Mouse (Mus musculus): ENCODE data around the gene Rnf144b. TPM values are rescaled to one million over a fixed set of nuclear protein-coding genes. Genes with fewer than 3 reads are reported as not detected.

The Rnf144b gene
- polyA plus RNA-seq, 1 experiment from 2014 or later: 1.6 TPM

DNA sequence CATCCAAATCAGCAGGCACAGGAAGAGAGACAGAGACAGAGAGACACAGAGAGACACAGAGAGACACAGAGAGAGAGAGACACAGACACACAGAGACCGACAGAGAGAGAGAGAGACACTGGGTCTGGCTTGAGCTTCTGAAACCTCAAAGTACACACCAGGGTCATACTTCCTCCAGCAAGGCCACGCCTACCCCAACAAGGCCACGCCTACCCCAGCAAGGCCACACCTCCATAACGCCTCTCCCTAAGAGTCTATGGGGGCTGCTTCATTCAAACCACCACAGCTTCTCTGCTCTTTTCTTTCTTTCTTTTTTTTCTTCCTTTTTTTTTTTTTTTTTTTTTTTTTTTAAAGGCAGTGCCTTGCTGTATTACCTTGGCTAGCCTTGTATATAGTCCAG lies 88.0 kb downstream of the Rnf144b start:
- ATAC-seq (replicated peaks; ENCODE audit: insufficient number of reproducible peaks, low FRiP score, low TSS enrichment): no peak
- no peaks in the 10 kb centered on the region; the same call in 1 of the 2 replicates for H3K36me3 ChIP-seq (ENCODE audit: control insufficient read depth, insufficient read depth, low read length)
- WGBS (ENCODE audit: insufficient replicate concordance): 61% methylated on average over 4 of the region's 4 CpGs
- H3K4me2 ChIP-seq: no peak overlapping the region
- no peaks in the 10 kb centered on the region for H3K4me1 ChIP-seq (ENCODE audit: control insufficient read depth, insufficient read depth, low read length)
- no peaks in the 10 kb centered on the region for H3K27me3 ChIP-seq (ENCODE audit: control insufficient read depth, insufficient read depth, low read length)
- no peak overlapping the region for H3K27ac ChIP-seq (ENCODE audit: low read depth, low read length)
- H3K9ac ChIP-seq (ENCODE audit: low read depth, low read length): no peak overlapping the region
- H3K4me3 ChIP-seq (ENCODE audit: low read depth, low read length): no peak overlapping the region
- H3K9me3 ChIP-seq (replicated peaks; ENCODE audit: control insufficient read depth, low read length): 0 out of 2 replicates have a peak, but pooled peaks cover 3% of the 10 kb centered on the region

DNA sequence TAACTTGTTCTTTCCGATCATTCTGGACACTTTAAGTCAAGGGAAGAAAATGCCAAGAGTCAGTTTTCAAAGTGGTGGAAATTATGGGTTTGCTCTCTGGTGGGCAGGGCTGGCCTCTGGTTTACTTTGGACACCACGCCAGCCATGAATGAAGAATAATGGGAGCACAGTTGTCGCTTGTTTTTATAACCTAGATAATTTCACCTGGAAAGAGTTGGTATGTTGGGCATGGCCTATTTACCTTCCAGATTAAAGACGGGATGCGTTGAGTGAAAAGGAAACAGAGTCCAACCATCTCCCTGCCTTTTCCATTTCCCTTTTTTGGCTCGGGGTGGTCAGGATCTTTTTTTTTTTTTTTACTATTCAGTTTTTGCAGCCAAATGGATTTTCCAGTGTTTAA lies 88.5 kb downstream of the Rnf144b start:
- 69% methylated on average over 6 of the region's 6 CpGs for WGBS (ENCODE audit: insufficient replicate concordance)
- Histone ChIP-seq H3K27me3 (ENCODE audit: control insufficient read depth, insufficient read depth, low read length) (no peaks in the 10 kb centered on the region), H3K27ac (ENCODE audit: low read depth, low read length) (no peak overlapping the region), H3K9me3 (replicated peaks; ENCODE audit: control insufficient read depth, low read length) (0 out of 2 replicates have a peak, but pooled peaks cover 3% of the 10 kb centered on the region), H3K9ac (ENCODE audit: low read depth, low read length) (no peak overlapping the region), H3K4me2 (no peak overlapping the region), H3K4me1 (ENCODE audit: control insufficient read depth, insufficient read depth, low read length) (no peaks in the 10 kb centered on the region), H3K4me3 (ENCODE audit: low read depth, low read length) (no peak overlapping the region), H3K36me3 (ENCODE audit: control insufficient read depth, insufficient read depth, low read length) (no peaks in the 10 kb centered on the region; the same call in 1 of the 2 replicates)
- no peak for ATAC-seq (replicated peaks; ENCODE audit: insufficient number of reproducible peaks, low FRiP score, low TSS enrichment)

- Histone ChIP-seq H3K9ac (ENCODE audit: low read depth, low read length) (no peak overlapping the region), H3K4me3 (ENCODE audit: low read depth, low read length) (no peak overlapping the region), H3K36me3 (ENCODE audit: control insufficient read depth, insufficient read depth, low read length) (no peaks in the 10 kb centered on the region; the same call in 1 of the 2 replicates), H3K4me1 (ENCODE audit: control insufficient read depth, insufficient read depth, low read length) (no peaks in the 10 kb centered on the region), H3K27me3 (ENCODE audit: control insufficient read depth, insufficient read depth, low read length) (no peaks in the 10 kb centered on the region), H3K27ac (ENCODE audit: low read depth, low read length) (no peak overlapping the region), H3K9me3 (replicated peaks; ENCODE audit: control insufficient read depth, low read length) (0 out of 2 replicates have a peak, but pooled peaks cover under 1% of the 10 kb centered on the region), H3K4me2 (no peak overlapping the region)
- ATAC-seq (replicated peaks; ENCODE audit: insufficient number of reproducible peaks, low FRiP score, low TSS enrichment): no peak
- WGBS (ENCODE audit: insufficient replicate concordance): 72% methylated on average over 7 of the region's 7 CpGs
Measured at GRCm38 (mm10) chr13:47211581-47211980, 89.1 kb downstream of the Rnf144b start.

GRCm38 (mm10) chr13:47213817-47214216 lies 91.4 kb downstream of the Rnf144b start:
- Histone ChIP-seq H3K4me3 (ENCODE audit: low read depth, low read length) (no peak overlapping the region), H3K9ac (ENCODE audit: low read depth, low read length) (no peak overlapping the region), H3K27me3 (ENCODE audit: control insufficient read depth, insufficient read depth, low read length) (no peaks in the 10 kb centered on the region), H3K4me1 (ENCODE audit: control insufficient read depth, insufficient read depth, low read length) (no peaks in the 10 kb centered on the region; the same call in 1 of the 2 replicates), H3K4me2 (no peak overlapping the region), H3K9me3 (replicated peaks; ENCODE audit: control insufficient read depth, low read length) (no peaks in the 10 kb centered on the region), H3K36me3 (ENCODE audit: control insufficient read depth, insufficient read depth, low read length) (no peaks in the 10 kb centered on the region), H3K27ac (ENCODE audit: low read depth, low read length) (no peak overlapping the region)
- WGBS (ENCODE audit: insufficient replicate concordance): 92% methylated on average over 10 of the region's 10 CpGs
- ATAC-seq (replicated peaks; ENCODE audit: insufficient number of reproducible peaks, low FRiP score, low TSS enrichment): no peak

GRCm38 (mm10) chr13:47214895-47215294 lies 92.4 kb downstream of the Rnf144b start:
- H3K4me3 ChIP-seq (ENCODE audit: low read depth, low read length): no peak overlapping the region
- no peaks in the 10 kb centered on the region; the same call in 1 of the 2 replicates for H3K4me1 ChIP-seq (ENCODE audit: control insufficient read depth, insufficient read depth, low read length)
- H3K9me3 ChIP-seq (replicated peaks; ENCODE audit: control insufficient read depth, low read length): no peaks in the 10 kb centered on the region
- H3K4me2 ChIP-seq: no peak overlapping the region
- H3K27ac ChIP-seq (ENCODE audit: low read depth, low read length): no peak overlapping the region
- H3K36me3 ChIP-seq (ENCODE audit: control insufficient read depth, insufficient read depth, low read length): no peaks in the 10 kb centered on the region
- WGBS (ENCODE audit: insufficient replicate concordance): 62% methylated on average over 5 of the region's 5 CpGs
- no peak overlapping the region for H3K9ac ChIP-seq (ENCODE audit: low read depth, low read length)
- no peaks in the 10 kb centered on the region for H3K27me3 ChIP-seq (ENCODE audit: control insufficient read depth, insufficient read depth, low read length)
- ATAC-seq (replicated peaks; ENCODE audit: insufficient number of reproducible peaks, low FRiP score, low TSS enrichment): no peak

DNA sequence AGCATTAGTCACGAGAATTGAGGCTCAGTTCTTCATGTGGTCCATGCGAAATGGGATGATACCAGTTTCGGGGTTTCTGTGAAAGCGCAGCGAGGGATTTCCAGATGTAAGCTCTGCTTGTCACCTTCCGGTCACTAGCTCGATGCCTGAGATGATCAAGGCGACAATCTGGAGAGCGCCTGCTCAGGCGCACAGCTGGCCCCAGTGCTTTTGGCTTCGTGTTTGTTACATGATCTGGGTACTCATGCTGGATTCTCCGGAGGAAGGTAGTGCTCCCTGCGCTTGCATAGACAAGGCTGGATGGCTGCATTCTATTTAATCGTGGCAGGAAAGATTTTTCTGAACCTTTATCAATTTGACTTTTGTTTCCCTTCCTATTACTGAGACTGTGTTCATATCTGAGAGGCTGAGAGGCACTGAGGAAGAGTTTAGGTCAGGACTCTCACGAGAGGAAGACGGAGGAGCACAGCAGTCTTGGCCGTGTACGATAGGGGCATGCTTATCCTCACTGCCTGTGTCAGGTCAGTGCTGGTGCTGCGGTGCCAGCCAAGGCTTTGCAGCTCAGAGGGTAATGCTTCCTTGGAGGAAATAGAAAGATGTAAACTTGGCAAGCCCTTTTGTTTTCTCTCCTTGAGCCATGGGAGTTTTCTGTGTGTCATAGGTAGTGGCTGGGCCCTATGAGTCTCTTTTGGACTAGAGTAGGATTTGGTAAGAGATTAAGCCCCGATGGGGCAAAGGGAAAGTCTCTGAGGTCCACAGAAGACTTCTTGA lies 93.5 kb downstream of the Rnf144b start:
- no peaks in the 10 kb centered on the region for H3K27me3 ChIP-seq (ENCODE audit: control insufficient read depth, insufficient read depth, low read length)
- H3K4me2 ChIP-seq: no peak overlapping the region
- no peak for ATAC-seq (replicated peaks; ENCODE audit: insufficient number of reproducible peaks, low FRiP score, low TSS enrichment)
- no peak overlapping the region for H3K27ac ChIP-seq (ENCODE audit: low read depth, low read length)
- no peaks in the 10 kb centered on the region for H3K36me3 ChIP-seq (ENCODE audit: control insufficient read depth, insufficient read depth, low read length)
- H3K4me3 ChIP-seq (ENCODE audit: low read depth, low read length): no peak overlapping the region
- no peaks in the 10 kb centered on the region; the same call in 1 of the 2 replicates for H3K4me1 ChIP-seq (ENCODE audit: control insufficient read depth, insufficient read depth, low read length)
- H3K9ac ChIP-seq (ENCODE audit: low read depth, low read length): no peak overlapping the region
- H3K9me3 ChIP-seq (replicated peaks; ENCODE audit: control insufficient read depth, low read length): no peaks in the 10 kb centered on the region
- WGBS (ENCODE audit: insufficient replicate concordance): 77% methylated on average over 20 of the region's 20 CpGs

GRCm38 (mm10) chr13:47217107-47217571 lies 94.7 kb downstream of the Rnf144b start:
- WGBS (ENCODE audit: insufficient replicate concordance): 71% methylated on average over 5 of the region's 5 CpGs
- no peak for ATAC-seq (replicated peaks; ENCODE audit: insufficient number of reproducible peaks, low FRiP score, low TSS enrichment)
- H3K36me3 ChIP-seq (ENCODE audit: control insufficient read depth, insufficient read depth, low read length): no peaks in the 10 kb centered on the region
- H3K4me3 ChIP-seq (ENCODE audit: low read depth, low read length): no peak overlapping the region
- no peak overlapping the region for H3K27ac ChIP-seq (ENCODE audit: low read depth, low read length)
- H3K27me3 ChIP-seq (ENCODE audit: control insufficient read depth, insufficient read depth, low read length): no peaks in the 10 kb centered on the region
- no peaks in the 10 kb centered on the region for H3K9me3 ChIP-seq (replicated peaks; ENCODE audit: control insufficient read depth, low read length)
- no peak overlapping the region for H3K9ac ChIP-seq (ENCODE audit: low read depth, low read length)
- H3K4me2 ChIP-seq: no peak overlapping the region
- no peaks in the 10 kb centered on the region; the same call in 1 of the 2 replicates for H3K4me1 ChIP-seq (ENCODE audit: control insufficient read depth, insufficient read depth, low read length)

GRCm38 (mm10) chr13:47218351-47218750 lies 95.9 kb downstream of the Rnf144b start:
- H3K27me3 ChIP-seq (ENCODE audit: control insufficient read depth, insufficient read depth, low read length): no peaks in the 10 kb centered on the region
- no peak for ATAC-seq (replicated peaks; ENCODE audit: insufficient number of reproducible peaks, low FRiP score, low TSS enrichment)
- no peak overlapping the region for H3K27ac ChIP-seq (ENCODE audit: low read depth, low read length)
- H3K4me1 ChIP-seq (ENCODE audit: control insufficient read depth, insufficient read depth, low read length): no peaks in the 10 kb centered on the region; the same call in 1 of the 2 replicates
- no peaks in the 10 kb centered on the region for H3K36me3 ChIP-seq (ENCODE audit: control insufficient read depth, insufficient read depth, low read length)
- no peak overlapping the region for H3K4me3 ChIP-seq (ENCODE audit: low read depth, low read length)
- no peak overlapping the region for H3K9ac ChIP-seq (ENCODE audit: low read depth, low read length)
- no peak overlapping the region for H3K4me2 ChIP-seq
- 56% methylated on average over 6 of the region's 6 CpGs for whole genome bisulfite sequencing (ENCODE audit: insufficient replicate concordance)
- no peaks in the 10 kb centered on the region for H3K9me3 ChIP-seq (replicated peaks; ENCODE audit: control insufficient read depth, low read length)

DNA sequence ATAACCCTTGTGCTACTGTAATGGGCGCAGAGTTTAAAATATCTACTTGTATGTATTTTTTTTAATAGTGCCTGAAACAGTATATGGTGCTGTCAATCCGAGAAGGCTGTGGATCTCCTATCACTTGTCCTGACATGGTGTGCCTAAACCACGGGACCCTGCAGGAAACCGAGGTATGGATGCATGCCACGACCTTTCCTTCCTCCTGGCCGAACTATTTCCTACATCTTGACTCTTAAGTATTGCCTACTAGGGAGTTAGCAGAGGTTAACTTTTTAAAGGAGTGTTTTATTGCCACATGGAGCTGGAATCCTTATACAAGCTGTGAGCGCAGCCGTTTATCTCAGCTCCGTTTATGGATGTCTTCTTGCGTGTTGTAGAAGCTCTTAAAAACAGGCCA lies 98.0 kb downstream of the Rnf144b start:
- Histone ChIP-seq H3K4me1 (ENCODE audit: control insufficient read depth, insufficient read depth, low read length) (peaks cover 12% of the 10 kb centered on the region), H3K9ac (ENCODE audit: low read depth, low read length) (no peak overlapping the region), H3K27me3 (ENCODE audit: control insufficient read depth, insufficient read depth, low read length) (no peaks in the 10 kb centered on the region), H3K4me3 (ENCODE audit: low read depth, low read length) (no peak overlapping the region), H3K27ac (ENCODE audit: low read depth, low read length) (no peak overlapping the region), H3K4me2 (no peak overlapping the region), H3K9me3 (replicated peaks; ENCODE audit: control insufficient read depth, low read length) (no peaks in the 10 kb centered on the region), H3K36me3 (ENCODE audit: control insufficient read depth, insufficient read depth, low read length) (no peaks in the 10 kb centered on the region)
- WGBS (ENCODE audit: insufficient replicate concordance): 79% methylated on average over 10 of the region's 10 CpGs
- no peak for ATAC-seq (replicated peaks; ENCODE audit: insufficient number of reproducible peaks, low FRiP score, low TSS enrichment)

All from heart, embryonic 11.5 days (tissue).